Mouse (Mus musculus) thymus, adult 2 months (tissue): Measurements from ENCODE around the gene Cav2. TPM values are rescaled to one million over a fixed set of nuclear protein-coding genes. Genes with fewer than 3 reads are reported as not detected.

ENCODE experiments used
- DNase-seq: peaks from one replicate; pipeline ENCODE4 v3.0.0; 2021
- H3K27ac ChIP-seq: fragments of 200-500 bp; 2 replicates; pipeline ENCODE4 v1.5.1; 2012; ENCODE audit warnings: low read length, control low read depth; ENCODE audit not compliant: control insufficient read depth, insufficient read depth
- H3K27me3 ChIP-seq: fragments of 200-500 bp; 2 replicates; pipeline ENCODE4 v1.6.1; 2012; ENCODE audit warnings: mild to moderate bottlenecking, low read length, moderate library complexity, mixed read lengths; ENCODE audit not compliant: control insufficient read depth, insufficient read depth
- H3K36me3 ChIP-seq: fragments of 200-500 bp; 2 replicates; pipeline ENCODE4 v1.6.1; 2012; ENCODE audit warnings: mild to moderate bottlenecking, low read length, moderate library complexity; ENCODE audit not compliant: control insufficient read depth, insufficient read depth
- H3K4me1 ChIP-seq: fragments of 200-500 bp; replicated peaks from 2 replicates; pipeline ENCODE4 v1.6.1; 2012; ENCODE audit warnings: low read length; ENCODE audit not compliant: control insufficient read depth, insufficient read depth
- H3K4me3 ChIP-seq: fragments of 200-500 bp; 2 replicates; pipeline ENCODE4 v1.5.1; 2012; ENCODE audit warnings: mild to moderate bottlenecking, low read length, control low read depth, moderate library complexity; ENCODE audit not compliant: control insufficient read depth, insufficient read depth
- CTCF ChIP-seq: fragments of 200-500 bp; IDR thresholded peaks from 2 replicates; pipeline ENCODE4 v1.5.1; 2012; ENCODE audit warnings: mild to moderate bottlenecking, control low read depth, low read length, moderate library complexity, borderline replicate concordance; ENCODE audit not compliant: control insufficient read depth, poor library complexity, insufficient read depth; ENCODE audit errors: extremely low read depth
- POLR2A ChIP-seq: fragments of 200-500 bp; IDR thresholded peaks from 2 replicates; pipeline ENCODE4 v1.6.1; 2012; ENCODE audit warnings: mild to moderate bottlenecking, low read length, control low read depth, moderate library complexity; ENCODE audit not compliant: control insufficient read depth, poor library complexity, insufficient read depth; ENCODE audit errors: extremely low read depth
- WGBS: fragments of 180-500 bp; shearing (Covaris S2); methylation state at CpG from one replicate; pipeline ENCODE4 v1.1.7; 2018; 5-methylcytosine and 5-hydroxymethylcytosine counted together
- polyA plus RNA-seq: library from polyadenylated mRNA; depleted of rRNA; stranded (reverse); fragments of >200 nt; gene quantifications from 2 replicates; pipeline ENCODE4 v1.2.3, GENCODE M21; 2012

Gene Cav2
- polyA plus RNA-seq, 1 experiment, result 11.4 TPM

GRCm38 (mm10) chr6:17282159-17282558 is 1.2 kb downstream of the Cav2 start:
- Histone ChIP-seq H3K4me3 (no peak overlapping the region), H3K4me1 (peaks cover 5% of the 10 kb centered on the region), H3K27me3 (no peaks in the 10 kb centered on the region; the same call in 1 of the 2 replicates), H3K27ac (no peak overlapping the region), H3K36me3 (no peaks in the 10 kb centered on the region)
- no peak for TF ChIP-seq POLR2A
- no peak for TF ChIP-seq CTCF
- WGBS, result 13% methylated on average over 5 of the region's 5 CpGs
- peak; percentile 6 for DNase-seq

- Histone ChIP-seq H3K27me3 (no peaks in the 10 kb centered on the region; the same call in 1 of the 2 replicates), H3K4me1 (peaks cover 5% of the 10 kb centered on the region), H3K27ac (no peak overlapping the region), H3K36me3 (no peaks in the 10 kb centered on the region), H3K4me3 (no peak overlapping the region)
- 35% methylated on average over 3 of the region's 3 CpGs for WGBS
- TF ChIP-seq CTCF, result no peak
- no peak for TF ChIP-seq POLR2A
- DNase-seq, result no peak
Observed at GRCm38 (mm10) chr6:17283834-17284233, 2.8 kb downstream of the Cav2 start.

- Histone ChIP-seq H3K36me3 (no peaks in the 10 kb centered on the region), H3K4me1 (peaks cover 2% of the 10 kb centered on the region), H3K27ac (no peak overlapping the region), H3K27me3 (no peaks in the 10 kb centered on the region; the same call in 1 of the 2 replicates), H3K4me3 (no peak overlapping the region)
- TF ChIP-seq CTCF, result no peak
- no peak for TF ChIP-seq POLR2A
- DNase-seq, result no peak
- WGBS, result 57% methylated on average over 4 of the region's 4 CpGs
Observed at GRCm38 (mm10) chr6:17286381-17286780, 5.4 kb downstream of the Cav2 start.

GRCm38 (mm10) chr6:17295116-17295515 is 14.1 kb downstream of the Cav2 start:
- Histone ChIP-seq H3K27me3 (no peaks in the 10 kb centered on the region), H3K36me3 (no peaks in the 10 kb centered on the region), H3K4me1 (no peaks in the 10 kb centered on the region), H3K4me3 (no peak overlapping the region), H3K27ac (no peak overlapping the region)
- TF ChIP-seq POLR2A, result no peak
- TF ChIP-seq CTCF, result no peak
- WGBS, result 94% methylated on average over 5 of the region's 5 CpGs
- DNase-seq, result no peak

GRCm38 (mm10) chr6:17305954-17306601 is 25.1 kb downstream of the Cav2 start, which contains the start of gene Cav1:
TSS of gene Cav1 (plus strand) at chr6:17306335.
- no peaks in the 10 kb centered on the region; the same call in 1 of the 2 replicates for H3K27me3 ChIP-seq
- no peak for DNase-seq
- no peak within 1 kb of the TSS; the same call in none of the 2 replicates for H3K4me3 ChIP-seq
- TF ChIP-seq POLR2A, result no peak
- no peaks in the 10 kb centered on the region for H3K36me3 ChIP-seq
- no peaks in the 10 kb centered on the region for H3K4me1 ChIP-seq
- no peak within 1 kb of the TSS for H3K27ac ChIP-seq
- 2% methylated on average over 26 of the region's 26 CpGs for WGBS

GRCm38 (mm10) chr6:17306602-17307325 is 25.8 kb downstream of the Cav2 start:
- no peak overlapping the region; the same call in none of the 2 replicates for H3K4me3 ChIP-seq
- H3K4me1 ChIP-seq, result no peaks in the 10 kb centered on the region
- no peak for TF ChIP-seq CTCF
- no peak for TF ChIP-seq POLR2A
- H3K36me3 ChIP-seq, result no peaks in the 10 kb centered on the region
- DNase-seq, result no peak
- no peaks in the 10 kb centered on the region; the same call in 1 of the 2 replicates for H3K27me3 ChIP-seq
- 4% methylated on average over 19 of the region's 19 CpGs for WGBS
- no peak overlapping the region for H3K27ac ChIP-seq
